Mouse (Mus musculus): ENCODE data around the gene Arhgef28. TPM values are rescaled to one million over a fixed set of nuclear protein-coding genes. Genes with fewer than 3 reads are reported as not detected.

Arhgef28 gene
- 19.1 and 19.9 TPM in 2 replicates for polyA plus RNA-seq (2015; fragmentation: Nextera tagmentation; extraction: Ambion mirVana)

GRCm38 (mm10) chr13:98205771-98206545 is at the start of gene Arhgef28:
Gene Arhgef28, minus strand, starts transcription at chr13:98206439.
- Histone ChIP-seq H3K27me3 (peaks cover 8% of the 10 kb centered on the region), H3K4me2 (peak within 1 kb of the TSS; percentile 97), H3K9me3 (no peaks in the 10 kb centered on the region), H3K9ac (peak within 1 kb of the TSS; percentile 79), H3K4me1 (replicated peaks) (peaks cover 16% of the 10 kb centered on the region), H3K27ac (replicated peaks) (peak within 1 kb of the TSS; percentile 70), H3K4me3 (peak within 1 kb of the TSS; percentile 62), H3K36me3 (no peaks in the 10 kb centered on the region)
- peak; percentile 84 for ATAC-seq (ENCODE audit: low read depth)
- WGBS = under 1% methylated on average over 68 of the region's 76 CpGs

GRCm38 (mm10) chr13:98254921-98255320 is 48.7 kb upstream of the Arhgef28 start:
- no peaks in the 10 kb centered on the region for H3K27me3 ChIP-seq
- 78% methylated on average over 9 of the region's 9 CpGs for WGBS
- H3K36me3 ChIP-seq = peaks cover 85% of the 10 kb centered on the region
- no peak overlapping the region for H3K27ac ChIP-seq (replicated peaks)
- H3K4me3 ChIP-seq = no peak overlapping the region
- H3K9ac ChIP-seq = no peak overlapping the region
- H3K4me1 ChIP-seq (replicated peaks) = no peaks in the 10 kb centered on the region
- no peaks in the 10 kb centered on the region for H3K9me3 ChIP-seq
- no peak overlapping the region for H3K4me2 ChIP-seq
- no peak for ATAC-seq (ENCODE audit: low read depth)

GRCm38 (mm10) chr13:98249594-98249993 is 43.4 kb upstream of the Arhgef28 start:
- 86% methylated on average over 10 of the region's 10 CpGs for WGBS
- Histone ChIP-seq H3K9ac (no peak overlapping the region), H3K27me3 (no peaks in the 10 kb centered on the region), H3K36me3 (peaks cover 69% of the 10 kb centered on the region), H3K4me1 (replicated peaks) (peaks cover 1% of the 10 kb centered on the region; the same call in 1 of the 2 replicates), H3K4me3 (no peak overlapping the region), H3K4me2 (no peak overlapping the region), H3K27ac (replicated peaks) (no peak overlapping the region), H3K9me3 (no peaks in the 10 kb centered on the region)
- no peak for ATAC-seq (ENCODE audit: low read depth)

- WGBS = 54% methylated on average over 7 of the region's 7 CpGs
- no peak overlapping the region for H3K4me2 ChIP-seq
These were observed 39.1 kb upstream of the Arhgef28 start for GRCm38 (mm10) chr13:98245386-98245785.

GRCm38 (mm10) chr13:98244571-98245350 is 38.5 kb upstream of the Arhgef28 start:
- no peak overlapping the region for H3K4me3 ChIP-seq
- H3K27ac ChIP-seq (replicated peaks) = no peak overlapping the region
- WGBS = 54% methylated on average over 5 of the region's 5 CpGs
- no peaks in the 10 kb centered on the region for H3K27me3 ChIP-seq
- H3K4me1 ChIP-seq (replicated peaks) = peaks cover 5% of the 10 kb centered on the region; the same call in 1 of the 2 replicates
- ATAC-seq (ENCODE audit: low read depth) = no peak; the same call in 1 of the 2 replicates
- H3K4me2 ChIP-seq = no peak overlapping the region
- no peak overlapping the region for H3K9ac ChIP-seq
- no peaks in the 10 kb centered on the region for H3K9me3 ChIP-seq
- peaks cover 25% of the 10 kb centered on the region for H3K36me3 ChIP-seq

More at GRCm38 (mm10) chr13:98245386-98245785, 39.1 kb upstream of the Arhgef28 start:
- Histone ChIP-seq H3K4me3 (no peak overlapping the region), H3K27ac (replicated peaks) (no peak overlapping the region), H3K36me3 (peaks cover 31% of the 10 kb centered on the region), H3K9me3 (no peaks in the 10 kb centered on the region), H3K9ac (no peak overlapping the region), H3K27me3 (no peaks in the 10 kb centered on the region), H3K4me1 (replicated peaks) (peaks cover 5% of the 10 kb centered on the region; the same call in 1 of the 2 replicates)
- no peak for ATAC-seq (ENCODE audit: low read depth)

- Histone ChIP-seq H3K4me2 (no peak overlapping the region), H3K27ac (replicated peaks) (no peak overlapping the region), H3K9ac (no peak overlapping the region), H3K9me3 (no peaks in the 10 kb centered on the region), H3K4me1 (replicated peaks) (peaks cover 5% of the 10 kb centered on the region; the same call in 1 of the 2 replicates), H3K36me3 (no peaks in the 10 kb centered on the region), H3K4me3 (no peak overlapping the region), H3K27me3 (no peaks in the 10 kb centered on the region)
- ATAC-seq (ENCODE audit: low read depth) = no peak
- WGBS = 71% methylated on average over 9 of the region's 9 CpGs
These were observed 35.5 kb upstream of the Arhgef28 start for GRCm38 (mm10) chr13:98241531-98242282.

- no peak overlapping the region for H3K4me2 ChIP-seq
- H3K9me3 ChIP-seq = no peaks in the 10 kb centered on the region
- no peak overlapping the region for H3K27ac ChIP-seq (replicated peaks)
- H3K9ac ChIP-seq = no peak overlapping the region
- no peaks in the 10 kb centered on the region for H3K27me3 ChIP-seq
- H3K4me1 ChIP-seq (replicated peaks) = peaks cover 5% of the 10 kb centered on the region; the same call in 1 of the 2 replicates
- H3K36me3 ChIP-seq = no peaks in the 10 kb centered on the region
- 17% methylated on average over 12 of the region's 12 CpGs for WGBS
- H3K4me3 ChIP-seq = no peak overlapping the region
- ATAC-seq (ENCODE audit: low read depth) = no peak
These were observed 33.9 kb upstream of the Arhgef28 start for GRCm38 (mm10) chr13:98239978-98240641.

- 84% methylated on average over 6 of the region's 6 CpGs for WGBS
- H3K36me3 ChIP-seq = no peaks in the 10 kb centered on the region
- no peak for ATAC-seq (ENCODE audit: low read depth)
- H3K4me3 ChIP-seq = no peak overlapping the region
- no peak overlapping the region for H3K27ac ChIP-seq (replicated peaks)
- H3K27me3 ChIP-seq = no peaks in the 10 kb centered on the region
- no peaks in the 10 kb centered on the region for H3K9me3 ChIP-seq
- H3K4me2 ChIP-seq = no peak overlapping the region
- H3K9ac ChIP-seq = no peak overlapping the region
- H3K4me1 ChIP-seq (replicated peaks) = no peaks in the 10 kb centered on the region
These were observed 29.2 kb upstream of the Arhgef28 start for GRCm38 (mm10) chr13:98235451-98235850.

- H3K27ac ChIP-seq (replicated peaks) = no peak overlapping the region
- H3K9ac ChIP-seq = no peak overlapping the region
- H3K9me3 ChIP-seq = no peaks in the 10 kb centered on the region
- 92% methylated on average over 1 of the region's 1 CpGs for WGBS
- H3K4me1 ChIP-seq (replicated peaks) = no peaks in the 10 kb centered on the region
- no peak for ATAC-seq (ENCODE audit: low read depth)
- no peaks in the 10 kb centered on the region for H3K36me3 ChIP-seq
- no peak overlapping the region for H3K4me3 ChIP-seq
- H3K4me2 ChIP-seq = no peak overlapping the region
- H3K27me3 ChIP-seq = no peaks in the 10 kb centered on the region
These were observed 24.3 kb upstream of the Arhgef28 start for GRCm38 (mm10) chr13:98230511-98230910.

- no peaks in the 10 kb centered on the region for H3K9me3 ChIP-seq
- H3K9ac ChIP-seq = no peak overlapping the region
- 0 out of 2 replicates have a peak, but pooled peaks cover 3% of the 10 kb centered on the region for H3K4me1 ChIP-seq (replicated peaks)
- H3K36me3 ChIP-seq = no peaks in the 10 kb centered on the region
- no peak overlapping the region for H3K4me3 ChIP-seq
- 83% methylated on average over 2 of the region's 2 CpGs for WGBS
- H3K27ac ChIP-seq (replicated peaks) = no peak overlapping the region
- H3K27me3 ChIP-seq = no peaks in the 10 kb centered on the region
- ATAC-seq (ENCODE audit: low read depth) = no peak
- H3K4me2 ChIP-seq = no peak overlapping the region
These were observed 20.0 kb upstream of the Arhgef28 start for GRCm38 (mm10) chr13:98226225-98226624.

- WGBS = 32% methylated on average over 12 of the region's 12 CpGs
- H3K4me2 ChIP-seq = peak overlapping the region; percentile 17; the same call in 1 of the 2 replicates
These were observed 16.6 kb upstream of the Arhgef28 start for GRCm38 (mm10) chr13:98222848-98223247.

More at GRCm38 (mm10) chr13:98222848-98223247, 16.6 kb upstream of the Arhgef28 start:
- Histone ChIP-seq H3K36me3 (no peaks in the 10 kb centered on the region), H3K4me3 (no peak overlapping the region), H3K27ac (replicated peaks) (no peak overlapping the region), H3K9me3 (no peaks in the 10 kb centered on the region), H3K4me1 (replicated peaks) (0 out of 2 replicates have a peak, but pooled peaks cover 3% of the 10 kb centered on the region), H3K9ac (peak overlapping the region; percentile 45; the same call in 1 of the 2 replicates), H3K27me3 (no peaks in the 10 kb centered on the region)
- ATAC-seq (ENCODE audit: low read depth) = peak; percentile 59; the same call in 1 of the 2 replicates
